In genomic region chr17:30053463-30053862, GRCm38 (mm10) we compare ENCODE assay signal across 13 mouse cellular contexts. TPM values are rescaled to one million over a fixed set of nuclear protein-coding genes. Genes with fewer than 3 reads are reported as not detected.
DNase-seq lines count a peak whose midpoint lies in the region; ATAC-seq and TF ChIP-seq lines count a peak whose summit lies in the region.
"Had no signal": no experiment of that assay in that cellular context is flagged by ENCODE, and none has a peak within 500 bp of the region (broad histone marks: within the 10 kb centered on the region; RNA-seq: fewer than 3 reads in every experiment).

No protein-coding gene starts in this region.

- 61% methylated on average over 9 of the region's 9 CpGs for WGBS in heart, adult 2 months
- 87% methylated on average over 9 of the region's 9 CpGs for WGBS in hindbrain, embryonic 13.5 days

- ATAC-seq in megakaryocyte progenitor cell, adult 5-6 weeks (replicated peaks; ENCODE audit: poor library complexity), result peak; percentile 57
- no peak for ATAC-seq in hindbrain, embryonic 13.5 days (ENCODE audit: low FRiP score)

- peaks cover 17% of the 10 kb centered on the region for H3K4me1 ChIP-seq in heart, adult 2 months (ENCODE audit: control insufficient read depth, insufficient read depth, low read length)
- H3K4me1 ChIP-seq in hindbrain, embryonic 13.5 days (replicated peaks), result peaks cover 14% of the 10 kb centered on the region

- H3K9me3 ChIP-seq in hindbrain, embryonic 13.5 days, result no peaks in the 10 kb centered on the region
- H3K9me3 ChIP-seq: liver, embryonic 15.5 days; midbrain, embryonic 12.5 days; neural tube, embryonic 13.5 days had no signal

- H3K4me2 ChIP-seq in hindbrain, embryonic 13.5 days, result no peak overlapping the region
- H3K4me2 ChIP-seq: liver, embryonic 15.5 days; midbrain, embryonic 12.5 days; neural tube, embryonic 13.5 days had no signal

- no peaks in the 10 kb centered on the region for H3K27me3 ChIP-seq in heart, adult 2 months (ENCODE audit: control insufficient read depth, insufficient read depth, low read length)
- H3K27me3 ChIP-seq in hindbrain, embryonic 13.5 days, result no peaks in the 10 kb centered on the region
- H3K27me3 ChIP-seq: liver, embryonic 15.5 days; midbrain, embryonic 12.5 days; neural tube, embryonic 13.5 days had no signal

- TF ChIP-seq CTCF in heart, adult 2 months (IDR thresholded peaks at IDR 0.05), result no peak

- 0 out of 2 replicates have a peak, but pooled peaks have one; percentile 11 for TF ChIP-seq EP300 in heart, adult 2 months (IDR thresholded peaks at IDR 0.05; ENCODE audit: insufficient read depth, low read depth, low read length)

- H3K36me3 ChIP-seq in heart, adult 2 months (ENCODE audit: control insufficient read depth, insufficient read depth, low read length), result peaks cover 26% of the 10 kb centered on the region
- no peaks in the 10 kb centered on the region; the same call in 1 of the 2 replicates for H3K36me3 ChIP-seq in hindbrain, embryonic 13.5 days
- H3K36me3 ChIP-seq: neural tube, embryonic 13.5 days had no signal

- peak overlapping the region; percentile 27 for H3K27ac ChIP-seq in heart, adult 2 months
- no peak overlapping the region for H3K27ac ChIP-seq in hindbrain, embryonic 13.5 days
- H3K27ac ChIP-seq: liver, embryonic 15.5 days; midbrain, embryonic 12.5 days; neural tube, embryonic 13.5 days had no signal

- no peak for TF ChIP-seq POLR2A in heart, adult 2 months (IDR thresholded peaks at IDR 0.05; ENCODE audit: insufficient read depth, low read depth, low read length)

- no peak overlapping the region for H3K4me3 ChIP-seq in heart, adult 2 months
- no peak overlapping the region for H3K4me3 ChIP-seq in hindbrain, embryonic 13.5 days
- H3K4me3 ChIP-seq: liver, embryonic 15.5 days; midbrain, embryonic 12.5 days; neural tube, embryonic 13.5 days had no signal

- H3K79me2 ChIP-seq in heart, adult 2 months (replicated peaks; ENCODE audit: control insufficient read depth, insufficient read depth, low read length), result peaks cover 12% of the 10 kb centered on the region

- peak in 1 of 2 experiments; percentile 34 for DNase-seq in heart, adult 2 months
- no peak for DNase-seq in heart, postnatal 25 days (ENCODE audit: low spot score)
- DNase-seq in left cerebral cortex, postnatal 36 days (ENCODE audit: low spot score in 2 of 2), result peak; percentile 23 to 43
- no peak for DNase-seq in left cerebral cortex, adult 11 months (ENCODE audit: low spot score)
- DNase-seq in T-cell, adult 2 months (ENCODE audit: low spot score), result peak; percentile 33
- DNase-seq in testis, postnatal 14 days (ENCODE audit: low spot score), result no peak
- DNase-seq: adrenal gland, postnatal 25 days; kidney, adult 8-10 months had no signal

- no peak overlapping the region for H3K9ac ChIP-seq in heart, adult 2 months (ENCODE audit: low read depth, low read length)
- no peak overlapping the region for H3K9ac ChIP-seq in hindbrain, embryonic 13.5 days
- H3K9ac ChIP-seq: liver, embryonic 15.5 days; midbrain, embryonic 12.5 days; neural tube, embryonic 13.5 days had no signal

- intact Hi-C loops in heart, adult 2 months (cut with DNase I), result loop anchor here (2.0 to 10.0 kb wide), 2 partner anchors 23 to 141 kb away; no protein-coding TSS in a partner anchor
- intact Hi-C loops in heart, postnatal 25 days (cut with DNase I), result no loop called here
- intact Hi-C loops in left cerebral cortex, postnatal 36 days (cut with DNase I), result no loop called here

RNA-seq across cellular contexts. Expression of gene Zfand3, which starts 48.9 kb away (rescaled TPM):
- 100 to 1,000 TPM; 130 to 149 TPM for total RNA-seq in heart, adult 2 months (2021)
- polyA plus RNA-seq in heart, adult 2 months (2012; rRNA removed), result 106 and 127 TPM in 2 replicates
- 100 to 1,000 TPM; 127 to 128 TPM for total RNA-seq in heart, postnatal 25 days (2021)
- total RNA-seq in left cerebral cortex, postnatal 36 days (2021), result 100 to 1,000 TPM; 107 to 120 TPM
- total RNA-seq in megakaryocyte progenitor cell, adult 5-6 weeks (2015), result 16.2 and 18.1 TPM in 2 replicates
- 9.1 and 11.4 TPM in 2 replicates for total RNA-seq in megakaryocyte progenitor cell, adult 5-6 weeks (2017)
- polyA plus RNA-seq in hindbrain, embryonic 13.5 days (2015; fragmentation: Nextera tagmentation; extraction: Ambion mirVana), result 71.5 and 78.9 TPM in 2 replicates

Comparison
In these comparisons a context has a peak if more than half of its experiments do, and no peak if none do; other contexts are left out.
1. DNase-seq: peak in left cerebral cortex, postnatal 36 days (2 of 2) and T-cell, adult 2 months (single experiment); none in heart, postnatal 25 days (single experiment), left cerebral cortex, adult 11 months (single experiment) and testis, postnatal 14 days (single experiment).
2. RNA of gene Zfand3, which starts 48.9 kb away (total RNA-seq): 130 to 149 TPM in heart, adult 2 months, 127 to 128 TPM in heart, postnatal 25 days and 107 to 120 TPM in left cerebral cortex, postnatal 36 days; 9.1 to 18.1 TPM in megakaryocyte progenitor cell, adult 5-6 weeks; every median in the first group is over 4 times any median in the second.